Mouse (Mus musculus): ENCODE measurements around the gene Ush1g.

- TF ChIP-seq POLR2A (IDR thresholded peaks at IDR 0.05; ENCODE audit: insufficient read length, low read depth) (no peak), REST (IDR thresholded peaks at IDR 0.05; ENCODE audit: insufficient read depth, insufficient read length) (no peak), TCF12 (IDR thresholded peaks at IDR 0.05; ENCODE audit: insufficient read depth, poor library complexity, severe bottlenecking) (no peak), MAX (IDR thresholded peaks at IDR 0.05; ENCODE audit: low read depth) (no peak)
Measured at GRCm38 (mm10) chr11:115274771-115275170, 47.1 kb downstream of the Ush1g start.
